Mouse (Mus musculus): ENCODE measurements around the gene Fancd2os.

GRCm38 (mm10) chr6:113564557-113564956, 36.0 kb downstream of the Fancd2os start:
- TF ChIP-seq CTCF (IDR thresholded peaks at IDR 0.05; ENCODE audit: low read depth) (no peak), EP300 (IDR thresholded peaks at IDR 0.05; ENCODE audit: low read depth) (no peak)
